Mouse (Mus musculus) forebrain, postnatal 0 days (tissue): ENCODE results near the gene Abcd3. TPM values are rescaled to one million over a fixed set of nuclear protein-coding genes. Genes with fewer than 3 reads are reported as not detected.
A peak's percentile ranks its signal among the peaks of the same experiment; 100 is the strongest.

ENCODE experiments used
- ATAC-seq: fragments of 200-750 bp; cut with Nextera tagmentation; 2 replicates; pipeline ENCODE4 v1.8.0; 2017; ENCODE audit warnings: mild to moderate bottlenecking, moderate library complexity
- DNase-seq: peaks from one replicate; pipeline ENCODE4 v3.0.0-alpha.2; 2015
- H3K27ac ChIP-seq: fragments of 300-500 bp; sonication (generic); 2 replicates; pipeline ENCODE4 v1.5.1; 2014; ENCODE audit warnings: low read depth, mild to moderate bottlenecking, antibody characterized with exemption, low read length, moderate library complexity, mixed read lengths
- H3K27me3 ChIP-seq: fragments of 300-500 bp; sonication (generic); 2 replicates; pipeline ENCODE4 v1.6.1; 2014; ENCODE audit warnings: mild to moderate bottlenecking, low read length, mixed read lengths; ENCODE audit not compliant: insufficient read depth
- H3K36me3 ChIP-seq: fragments of 300-500 bp; sonication (generic); 2 replicates; pipeline ENCODE4 v1.6.1; 2014; ENCODE audit warnings: mild to moderate bottlenecking, moderate library complexity; ENCODE audit not compliant: insufficient read depth
- H3K4me1 ChIP-seq: fragments of 300-500 bp; sonication (generic); 2 replicates; pipeline ENCODE4 v1.6.1; 2014; ENCODE audit warnings: antibody characterized with exemption; ENCODE audit not compliant: insufficient read depth
- H3K4me2 ChIP-seq: fragments of 300-500 bp; sonication (generic); 2 replicates; pipeline ENCODE4 v1.6.1; 2014; ENCODE audit warnings: low read depth, mild to moderate bottlenecking, moderate library complexity
- H3K4me3 ChIP-seq: fragments of 300-500 bp; sonication (generic); 2 replicates; pipeline ENCODE4 v1.5.1; 2014; ENCODE audit warnings: low read depth, low read length, mixed read lengths
- H3K9ac ChIP-seq: fragments of 300-500 bp; sonication (generic); 2 replicates; pipeline ENCODE4 v1.6.1; 2014; ENCODE audit warnings: mild to moderate bottlenecking
- H3K9me3 ChIP-seq: fragments of 300-500 bp; sonication (generic); 2 replicates; pipeline ENCODE4 v1.6.1; 2016; ENCODE audit warnings: low read length
- CTCF ChIP-seq: sonication (generic); IDR thresholded peaks from 2 replicates; pipeline ENCODE4 v1.5.1; 2016; ENCODE audit warnings: antibody characterized with exemption, control low read depth, low read depth
- WGBS: fragments of 180-500 bp; shearing (Covaris S2); extraction: QIAGEN DNeasy Blood & Tissue Kit; methylation state at CpG from one replicate; pipeline ENCODE4 v1.1.7; 2014; 5-methylcytosine and 5-hydroxymethylcytosine counted together
- polyA plus RNA-seq: library from polyadenylated mRNA; unstranded; fragments of >200 nt; fragmentation: Nextera tagmentation; extraction: Ambion mirVana; gene quantifications from 2 replicates; pipeline ENCODE4 v1.2.1, GENCODE M21; 2015
- total RNA-seq: library from RNA; depleted of rRNA; stranded (reverse); fragments of >200 nt; gene quantifications from 2 replicates; pipeline ENCODE4 v1.2.3, GENCODE M21; 2014

Abcd3 gene
- total and polyA plus RNA-seq, 2 experiments from 2014 or later: 65.7 to 72.8 TPM

DNA sequence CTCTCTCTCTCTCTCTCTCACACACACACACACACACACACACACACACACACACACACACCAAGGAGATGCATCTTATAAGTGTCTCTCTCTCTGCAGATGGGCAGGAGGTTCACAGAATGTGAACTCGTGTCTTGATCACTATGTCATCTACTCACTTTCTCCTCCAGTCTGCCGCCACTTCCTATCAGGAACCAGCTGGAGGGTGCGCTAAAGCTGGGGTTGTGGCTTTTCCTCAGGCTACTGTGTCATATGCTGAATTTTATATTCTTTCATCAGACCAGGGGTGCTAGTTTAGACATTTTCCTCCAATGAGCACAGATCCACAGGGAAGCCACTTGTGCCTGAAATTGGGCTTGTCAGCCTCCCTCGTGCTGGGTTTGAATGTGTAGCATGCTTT lies 85.4 kb downstream of the Abcd3 start:
- Histone ChIP-seq H3K4me2 (no peak overlapping the region), H3K4me1 (peaks cover 3% of the 10 kb centered on the region), H3K9me3 (no peaks in the 10 kb centered on the region), H3K36me3 (peaks cover 13% of the 10 kb centered on the region), H3K27ac (no peak overlapping the region), H3K27me3 (no peaks in the 10 kb centered on the region), H3K4me3 (no peak overlapping the region), H3K9ac (no peak overlapping the region)
- no peak for DNase-seq
- 81% methylated on average over 4 of the region's 4 CpGs for WGBS
- ATAC-seq: no peak
- TF ChIP-seq CTCF: no peak

- no peaks in the 10 kb centered on the region for H3K36me3 ChIP-seq
- 50% methylated on average over 10 of the region's 10 CpGs for WGBS
- DNase-seq (peak; percentile 24), ATAC-seq (no peak)
- peak overlapping the region; percentile 10; the same call in 1 of the 2 replicates for H3K9ac ChIP-seq
- no peaks in the 10 kb centered on the region for H3K27me3 ChIP-seq
- no peak overlapping the region for H3K4me3 ChIP-seq
- H3K4me2 ChIP-seq: peak overlapping the region; percentile 94
- H3K27ac ChIP-seq: no peak overlapping the region
- TF ChIP-seq CTCF: no peak
- H3K9me3 ChIP-seq: no peaks in the 10 kb centered on the region
- H3K4me1 ChIP-seq: peaks cover 22% of the 10 kb centered on the region
These were observed 89.5 kb downstream of the Abcd3 start for GRCm38 (mm10) chr3:121725651-121726050.

DNA sequence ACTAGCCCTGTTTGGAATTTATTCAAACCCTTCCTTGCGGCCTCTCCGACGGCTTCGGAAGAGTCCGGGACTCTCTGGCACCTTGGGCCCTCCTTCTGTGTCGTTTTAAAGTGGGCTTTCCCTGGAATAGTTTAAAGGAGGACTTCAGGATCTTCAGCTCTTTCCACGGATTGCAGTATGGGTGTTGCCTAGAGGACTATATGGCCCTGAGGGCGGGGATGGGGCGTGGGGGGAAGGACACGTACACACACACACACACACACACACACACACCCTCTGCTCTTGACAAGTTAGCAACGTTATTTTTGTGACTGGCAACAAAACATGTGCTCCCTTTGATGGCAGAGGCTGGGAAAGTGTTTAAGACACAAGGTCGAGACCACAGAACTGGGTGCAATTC lies 90.5 kb downstream of the Abcd3 start:
- H3K36me3 ChIP-seq: no peaks in the 10 kb centered on the region
- H3K9ac ChIP-seq: peak overlapping the region; percentile 75
- TF ChIP-seq CTCF: no peak
- 32% methylated on average over 12 of the region's 12 CpGs for WGBS
- peaks cover 22% of the 10 kb centered on the region for H3K4me1 ChIP-seq
- H3K4me3 ChIP-seq: peak overlapping the region; percentile 79
- no peak for DNase-seq
- no peak for ATAC-seq
- peak overlapping the region; percentile 94 for H3K4me2 ChIP-seq
- no peaks in the 10 kb centered on the region for H3K27me3 ChIP-seq
- no peaks in the 10 kb centered on the region for H3K9me3 ChIP-seq
- H3K27ac ChIP-seq: no peak overlapping the region

GRCm38 (mm10) chr3:121723968-121724524 lies 91.1 kb downstream of the Abcd3 start:
- Histone ChIP-seq H3K36me3 (no peaks in the 10 kb centered on the region), H3K4me2 (peak overlapping the region; percentile 94), H3K4me3 (peak overlapping the region; percentile 79), H3K27me3 (no peaks in the 10 kb centered on the region), H3K9me3 (no peaks in the 10 kb centered on the region), H3K27ac (peak overlapping the region; percentile 66; the same call in 1 of the 2 replicates), H3K9ac (peak overlapping the region; percentile 75), H3K4me1 (peaks cover 22% of the 10 kb centered on the region)
- peak; percentile 75 for ATAC-seq
- 4% methylated on average over 20 of the region's 20 CpGs for WGBS
- TF ChIP-seq CTCF: no peak
- peak; percentile 72 for DNase-seq

DNA sequence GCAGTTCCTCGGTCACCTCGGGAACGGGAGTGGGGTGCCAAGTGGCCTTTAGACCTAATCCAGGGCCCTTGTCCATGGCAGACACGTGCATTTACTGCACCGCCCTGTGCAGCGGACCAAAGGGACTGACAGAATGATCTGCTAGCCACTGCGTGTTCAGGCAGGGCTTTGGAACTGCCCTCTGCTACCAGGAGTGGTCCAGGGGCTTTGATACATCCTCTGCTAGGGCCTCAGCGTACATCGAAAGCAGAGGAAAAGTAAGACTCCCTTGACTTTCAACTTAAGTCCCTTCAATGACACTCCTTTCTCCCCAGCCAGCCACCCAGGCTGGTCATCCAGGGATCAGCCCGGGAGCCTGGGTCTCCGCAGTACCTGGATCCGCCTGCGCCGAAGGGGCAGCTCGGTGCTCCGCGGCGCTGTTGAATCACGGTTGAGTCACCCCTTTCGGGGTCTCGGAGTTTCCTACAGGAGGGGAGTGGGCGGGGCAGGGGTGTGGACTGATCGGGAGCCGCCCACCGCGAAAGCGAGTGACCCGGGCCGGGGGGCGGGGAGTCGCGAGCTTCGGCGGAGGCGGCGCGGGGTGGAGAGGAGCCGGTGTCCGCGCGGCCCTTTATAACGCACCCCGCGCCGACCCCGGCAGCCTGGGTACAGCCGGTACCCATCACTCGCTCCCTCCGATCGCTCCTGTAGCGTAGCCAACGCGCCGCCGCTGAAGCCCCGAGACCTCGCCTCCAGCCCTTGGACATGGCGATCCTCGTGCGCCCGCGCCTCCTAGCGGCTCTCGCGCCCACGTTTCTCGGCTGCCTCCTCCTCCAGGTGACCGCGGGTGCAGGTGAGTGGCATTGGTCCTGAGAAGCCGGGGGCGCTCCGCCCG lies 91.9 kb downstream of the Abcd3 start, which contains the start of gene F3:
TSS of gene F3 (plus strand) at position 567 of the 874 bp plus-strand sequence.
- H3K27me3 ChIP-seq: no peaks in the 10 kb centered on the region

GRCm38 (mm10) chr3:121721691-121722070 lies 93.4 kb downstream of the Abcd3 start:
- DNase-seq (no peak), ATAC-seq (no peak)
- Histone ChIP-seq H3K9me3 (no peaks in the 10 kb centered on the region), H3K4me3 (no peak overlapping the region), H3K4me1 (peaks cover 22% of the 10 kb centered on the region), H3K27me3 (no peaks in the 10 kb centered on the region), H3K27ac (no peak overlapping the region), H3K4me2 (0 out of 2 replicates have a peak overlapping the region, but pooled peaks have one; percentile 34), H3K36me3 (no peaks in the 10 kb centered on the region), H3K9ac (no peak overlapping the region)
- WGBS: 46% methylated on average over 7 of the region's 7 CpGs
- no peak for TF ChIP-seq CTCF

More for the DNA sequence above, 91.9 kb downstream of the Abcd3 start, which contains the start of gene F3:
- Histone ChIP-seq H3K36me3 (no peaks in the 10 kb centered on the region), H3K9me3 (no peaks in the 10 kb centered on the region), H3K4me1 (peaks cover 22% of the 10 kb centered on the region), H3K4me3 (peak within 1 kb of the TSS; percentile 79), H3K9ac (peak within 1 kb of the TSS; percentile 75), H3K4me2 (peak within 1 kb of the TSS; percentile 94), H3K27ac (peak within 1 kb of the TSS; percentile 66)
- TF ChIP-seq CTCF: peak; percentile 76
- ATAC-seq: peak; percentile 81
- WGBS: 1% methylated on average over 72 of the region's 73 CpGs
- peak; percentile 76 for DNase-seq
